Mouse (Mus musculus) gastrocnemius, postnatal 4 days (tissue): ENCODE data around the gene Nfatc2. TPM values are rescaled to one million over a fixed set of nuclear protein-coding genes. Genes with fewer than 3 reads are reported as not detected.

ENCODE experiments used
- DNase-seq, 2 experiments: peaks; one replicate each; pipeline ENCODE4 v3.0.0; 2021 to 2022; ENCODE audit warnings: low spot score in 2 of 2, mixed read lengths in 2 of 2
- microRNA-seq: library from miRNA; unstranded; fragments of <30 nt; microRNA quantifications from one replicate; pipeline ENCODE4 v1.2.0, GENCODE M21; 2021
- total RNA-seq, 2 experiments: library from RNA; stranded (reverse); gene quantifications; 2 replicates each; pipeline ENCODE4 v1.2.3; 2021

The Nfatc2 gene
- total RNA-seq, 2 experiments from 2014 or later, result 23.5 to 24.7 TPM

- DNase-seq, result no peak
Observed at GRCm38 (mm10) chr2:168447601-168448000, 153.9 kb downstream of the Nfatc2 start.

- DNase-seq, result peak; percentile 35 to 57
Observed at GRCm38 (mm10) chr2:168445211-168445810, 156.1 kb downstream of the Nfatc2 start.

- no peak for DNase-seq
Observed at GRCm38 (mm10) chr2:168444126-168444525, 157.3 kb downstream of the Nfatc2 start.

GRCm38 (mm10) chr2:168441494-168441893 lies 160.0 kb downstream of the Nfatc2 start:
- no peak for DNase-seq

GRCm38 (mm10) chr2:168440918-168441328 lies 160.5 kb downstream of the Nfatc2 start:
- no peak for DNase-seq

- DNase-seq, result no peak
Observed at GRCm38 (mm10) chr2:168438981-168439452, 162.4 kb downstream of the Nfatc2 start.

GRCm38 (mm10) chr2:168434187-168434586 lies 167.3 kb downstream of the Nfatc2 start:
- no peak for DNase-seq

- no peak for DNase-seq
Observed at GRCm38 (mm10) chr2:168433392-168433791, 168.1 kb downstream of the Nfatc2 start.

- DNase-seq, result no peak
Observed at GRCm38 (mm10) chr2:168432394-168432793, 169.1 kb downstream of the Nfatc2 start.

GRCm38 (mm10) chr2:168429598-168429997 lies 171.9 kb downstream of the Nfatc2 start:
- no peak for DNase-seq

GRCm38 (mm10) chr2:168428375-168428901 lies 173.0 kb downstream of the Nfatc2 start:
- DNase-seq, result no peak

Small RNA genes lying within 50 kb of the gene (microRNA-seq; reads per million reads assigned to microRNA genes)
- 0.85 reads per million for gene Mir7004

Other genes with a start within 250 kb of the Nfatc2 start
- 10 to 100 TPM; 69.3 to 86.1 TPM for gene Atp9a, start 140.8 kb upstream of the Nfatc2 start, total RNA-seq
- gene Sall4, start 166.3 kb upstream of the Nfatc2 start, total RNA-seq, result under 1 TPM; 0.31 to 0.39 TPM